ENCODE assay signal across 8 mouse cellular contexts in the genomic region with DNA sequence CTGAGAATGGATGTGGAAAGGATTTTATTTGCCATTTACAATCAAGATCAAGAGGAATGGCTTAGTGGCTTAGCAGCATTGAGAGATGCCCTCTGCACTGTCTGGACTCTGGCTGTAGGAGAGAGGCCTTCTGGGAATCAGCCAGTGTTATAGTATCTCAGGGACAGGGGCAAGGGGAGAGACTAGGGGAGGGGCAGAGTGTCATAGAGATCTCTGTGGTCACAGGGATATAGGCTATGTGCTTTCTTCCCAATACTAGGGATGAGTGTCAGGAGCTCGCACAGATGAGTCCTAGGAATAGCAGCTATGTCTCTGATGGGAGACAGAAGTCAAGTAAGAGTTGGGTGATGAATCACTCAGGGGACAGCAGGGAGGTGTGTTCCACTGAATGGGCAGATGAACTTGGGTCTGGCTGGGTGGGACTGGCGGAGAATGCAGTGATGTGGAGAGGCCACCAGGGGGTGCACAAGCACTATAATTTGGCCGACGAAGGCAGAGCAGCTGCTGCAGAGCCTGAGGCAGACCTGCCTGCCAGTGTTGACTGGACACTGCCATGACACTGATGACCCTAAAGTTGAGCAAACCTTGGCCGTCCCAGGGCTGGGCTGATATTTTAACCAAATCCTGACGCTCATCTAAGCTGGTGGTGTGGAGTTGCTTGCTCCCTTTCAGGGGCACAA. TPM values are rescaled to one million over a fixed set of nuclear protein-coding genes. Genes with fewer than 3 reads are reported as not detected.
DNase-seq lines count a peak whose midpoint lies in the region; ATAC-seq and TF ChIP-seq lines count a peak whose summit lies in the region.

No protein-coding gene starts in this region.

- peak; percentile 59 for DNase-seq in T-cell, adult 2 months (ENCODE audit: low spot score)
- peak; percentile 76 for DNase-seq in embryo, embryonic 10.5 days (ENCODE audit: low spot score)
- peak; percentile 81 for DNase-seq in heart, embryonic 10.5 days (ENCODE audit: low spot score)
- peak; percentile 67 for DNase-seq in kidney, postnatal 0 days (ENCODE audit: low spot score)
- DNase-seq in lung, postnatal 14 days = peak; percentile 73
- DNase-seq in ovary, postnatal 14 days (ENCODE audit: low spot score) = peak; percentile 50
- DNase-seq in urinary bladder, postnatal 14 days (ENCODE audit: low spot score) = peak; percentile 52

- H3K27ac ChIP-seq in heart, embryonic 10.5 days = no peak overlapping the region
- H3K27ac ChIP-seq in kidney, postnatal 0 days = no peak overlapping the region

- TF ChIP-seq CTCF in C2C12 (IDR thresholded peaks at IDR 0.05; ENCODE audit: control insufficient read depth, insufficient read depth, insufficient read length) = peak; percentile 52
- peak; percentile 84 for TF ChIP-seq CTCF in kidney, postnatal 0 days (IDR thresholded peaks at IDR 0.05; ENCODE audit: low read depth)

- no peaks in the 10 kb centered on the region for H3K36me3 ChIP-seq in C2C12 (ENCODE audit: control insufficient read depth, insufficient read depth)
- H3K36me3 ChIP-seq in heart, embryonic 10.5 days = no peaks in the 10 kb centered on the region
- no peaks in the 10 kb centered on the region for H3K36me3 ChIP-seq in kidney, postnatal 0 days (ENCODE audit: insufficient read depth, low read length)

- H3K27me3 ChIP-seq in C2C12 (ENCODE audit: control insufficient read depth, insufficient read depth, insufficient read length) = no peaks in the 10 kb centered on the region
- no peaks in the 10 kb centered on the region for H3K27me3 ChIP-seq in heart, embryonic 10.5 days (ENCODE audit: insufficient read depth, poor library complexity, severe bottlenecking)
- no peaks in the 10 kb centered on the region for H3K27me3 ChIP-seq in kidney, postnatal 0 days (ENCODE audit: insufficient read depth, low read length)

- no peak overlapping the region for H3K4me2 ChIP-seq in kidney, postnatal 0 days (ENCODE audit: low read length)

- H3K4me1 ChIP-seq in heart, embryonic 10.5 days = no peaks in the 10 kb centered on the region
- H3K4me1 ChIP-seq in kidney, postnatal 0 days (replicated peaks; ENCODE audit: insufficient read depth, low read length) = no peaks in the 10 kb centered on the region

- no peaks in the 10 kb centered on the region for H3K79me3 ChIP-seq in C2C12 (ENCODE audit: low read depth)

- peak; percentile 29; the same call in 1 of the 2 replicates for ATAC-seq in kidney, postnatal 0 days (replicated peaks; ENCODE audit: low FRiP score, low read depth)

- H3ac ChIP-seq in C2C12 (ENCODE audit: control insufficient read depth, insufficient read length, low read depth) = no peak overlapping the region

- H3K4me3 ChIP-seq in C2C12 (ENCODE audit: insufficient read depth, poor library complexity, severe bottlenecking) = no peak overlapping the region
- H3K4me3 ChIP-seq in heart, embryonic 10.5 days = no peak overlapping the region
- H3K4me3 ChIP-seq in kidney, postnatal 0 days (replicated peaks; ENCODE audit: low read depth, low read length) = no peak overlapping the region

- no peaks in the 10 kb centered on the region for H3K9me3 ChIP-seq in heart, embryonic 10.5 days
- no peaks in the 10 kb centered on the region for H3K9me3 ChIP-seq in kidney, postnatal 0 days (replicated peaks; ENCODE audit: low read length)

- WGBS in heart, embryonic 10.5 days = 12% methylated on average over 6 of the region's 6 CpGs
- 11% methylated on average over 6 of the region's 6 CpGs for WGBS in kidney, postnatal 0 days

- no peak overlapping the region for H3K9ac ChIP-seq in kidney, postnatal 0 days (ENCODE audit: low read depth, low read length)

- H3K79me2 ChIP-seq in C2C12 (ENCODE audit: control insufficient read depth, insufficient read depth) = no peaks in the 10 kb centered on the region

TF ChIP-seq in C2C12, 6 proteins besides CTCF, POLR2A, EP300 and RAD21:
- TF ChIP-seq MYOD1 (IDR thresholded peaks at IDR 0.05; ENCODE audit: control insufficient read depth, insufficient read length, low read depth) (no peak), CEBPB (IDR thresholded peaks at IDR 0.05; ENCODE audit: low read depth) (no peak), MAX (IDR thresholded peaks at IDR 0.05) (no peak), FOSL1 (IDR thresholded peaks at IDR 0.05; ENCODE audit: insufficient read depth, low read length, poor library complexity, severe bottlenecking) (no peak), MYOG (IDR thresholded peaks at IDR 0.05; ENCODE audit: control insufficient read depth, extremely low read depth, insufficient read length) (no peak), USF1 (IDR thresholded peaks at IDR 0.05; ENCODE audit: low read depth) (no peak)

RNA-seq across cellular contexts. Expression of gene Tmem121, which starts 30.1 kb away (rescaled TPM):
- 6.3 TPM for polyA plus RNA-seq in C2C12 (2012; fragmentation: generic; extraction: Trizol)
- polyA plus RNA-seq in heart, embryonic 10.5 days (2016; fragmentation: Nextera tagmentation; extraction: Ambion mirVana) = 2.6 and 6.1 TPM in 2 replicates
- 6.4 and 6.9 TPM in 2 replicates for polyA plus RNA-seq in kidney, postnatal 0 days (2015; fragmentation: Nextera tagmentation; extraction: Ambion mirVana)

RNA-seq across cellular contexts. Expression of gene Tedc1, which starts 59.6 kb away (rescaled TPM):
- 23.8 TPM for polyA plus RNA-seq in C2C12 (2012; fragmentation: generic; extraction: Trizol)
- 32.7 and 33.5 TPM in 2 replicates for polyA plus RNA-seq in heart, embryonic 10.5 days (2016; fragmentation: Nextera tagmentation; extraction: Ambion mirVana)
- 14.8 and 16.7 TPM in 2 replicates for polyA plus RNA-seq in kidney, postnatal 0 days (2015; fragmentation: Nextera tagmentation; extraction: Ambion mirVana)
